Mouse (Mus musculus) G1E (cell line): Measurements from ENCODE around the gene Acsl1. TPM values are rescaled to one million over a fixed set of nuclear protein-coding genes. Genes with fewer than 3 reads are reported as not detected.

Source experiments
- ATAC-seq: 2 replicates; pipeline ENCODE4 v1.8.0; 2016; ENCODE audit warnings: mild to moderate bottlenecking; ENCODE audit not compliant: insufficient number of reproducible peaks, poor library complexity, low FRiP score, severe bottlenecking; ENCODE audit errors: extremely low read depth
- DNase-seq: peaks from one replicate; pipeline ENCODE4 v3.0.0; 2012; ENCODE audit warnings: low spot score
- H3K27me3 ChIP-seq: 2 replicates; pipeline ENCODE4 v1.6.1; 2012; ENCODE audit warnings: mild to moderate bottlenecking, low read length, inconsistent platforms; ENCODE audit not compliant: insufficient read depth
- H3K36me3 ChIP-seq: replicated peaks from 2 replicates; pipeline ENCODE3; 2012; ENCODE audit warnings: mild to moderate bottlenecking, inconsistent platforms
- H3K4me1 ChIP-seq: 2 replicates; pipeline ENCODE4 v1.6.1; 2012; ENCODE audit warnings: low read depth, low read length, inconsistent platforms, mixed read lengths; ENCODE audit not compliant: insufficient read depth
- H3K4me3 ChIP-seq: 2 replicates; pipeline ENCODE4 v1.5.1; 2012; ENCODE audit warnings: low read depth, mild to moderate bottlenecking, inconsistent platforms, low read length, moderate library complexity, mixed read lengths
- H3K9me3 ChIP-seq: replicated peaks from 2 replicates; pipeline ENCODE4 v1.6.1; 2012; ENCODE audit warnings: inconsistent platforms
- CTCF ChIP-seq: IDR thresholded peaks from 2 replicates; pipeline ENCODE4 v1.5.1; 2012; ENCODE audit warnings: low read depth, low read length, inconsistent platforms, mixed read lengths
- GATA1 ChIP-seq: IDR thresholded peaks from 2 replicates; pipeline ENCODE4 v1.6.1; 2012; ENCODE audit warnings: borderline replicate concordance, low read length, inconsistent platforms, mixed read lengths
- GATA2 ChIP-seq: IDR thresholded peaks from 2 replicates; pipeline ENCODE4 v1.6.1; 2012; ENCODE audit warnings: low read depth, low read length, inconsistent platforms, borderline replicate concordance
- POLR2AphosphoS5 ChIP-seq: IDR thresholded peaks from 2 replicates; pipeline ENCODE4 v1.6.1; 2012; ENCODE audit warnings: low read depth, low read length, inconsistent platforms; ENCODE audit not compliant: insufficient replicate concordance
- TAL1 ChIP-seq: conservative IDR thresholded peaks from 2 replicates; pipeline ENCODE4 v1.6.1; 2012; ENCODE audit warnings: low read depth, low read length, inconsistent platforms, mixed read lengths
- polyA plus RNA-seq: library from polyadenylated mRNA; stranded (reverse); fragments of >175 nt; gene quantifications from 2 replicates; pipeline ENCODE4 v1.2.3, GENCODE M21; 2012
- total RNA-seq, 2 experiments: library from RNA; stranded (forward) in 1 of 2; stranded (reverse) in 1 of 2; fragments of 200-1000 nt in 1 of 2; fragments of >200 nt in 1 of 2; fragmentation: Nextera tagmentation in 1 of 2; gene quantifications; 2 replicates each; pipeline ENCODE4 v1.2.3; 2014 to 2017

The Acsl1 gene
- total and polyA plus RNA-seq, 3 experiments: 27.0 to 143 (median 48.6) TPM

GRCm38 (mm10) chr8:46559428-46559827 lies 88.6 kb downstream of the Acsl1 start:
- ATAC-seq (peak; percentile 15; the same call in 1 of the 2 replicates), DNase-seq (no peak)
- peaks cover 96% of the 10 kb centered on the region for H3K36me3 ChIP-seq

GRCm38 (mm10) chr8:46562333-46562732 lies 91.5 kb downstream of the Acsl1 start:
- H3K27me3 ChIP-seq: no peaks in the 10 kb centered on the region
- peaks cover 49% of the 10 kb centered on the region for H3K4me1 ChIP-seq
- DNase-seq: no peak
- TF ChIP-seq GATA2 (no peak), TAL1 (no peak), CTCF (no peak), GATA1 (no peak), POLR2AphosphoS5 (no peak)
- no peak overlapping the region for H3K4me3 ChIP-seq
- no peak for ATAC-seq
- peaks cover 95% of the 10 kb centered on the region for H3K36me3 ChIP-seq
- H3K9me3 ChIP-seq: no peaks in the 10 kb centered on the region

More at GRCm38 (mm10) chr8:46559428-46559827, 88.6 kb downstream of the Acsl1 start:
- Histone ChIP-seq H3K4me3 (no peak overlapping the region), H3K4me1 (peaks cover 54% of the 10 kb centered on the region), H3K9me3 (no peaks in the 10 kb centered on the region), H3K27me3 (no peaks in the 10 kb centered on the region)
- TF ChIP-seq TAL1: no peak
- TF ChIP-seq CTCF: 0 out of 2 replicates have a peak, but pooled peaks have one; percentile 34
- no peak for TF ChIP-seq POLR2AphosphoS5

GRCm38 (mm10) chr8:46566914-46567529 lies 96.2 kb downstream of the Acsl1 start:
- ATAC-seq (no peak), DNase-seq (no peak)
- H3K4me3 ChIP-seq: no peak overlapping the region
- no peak for TF ChIP-seq GATA1
- no peak for TF ChIP-seq POLR2AphosphoS5
- TF ChIP-seq CTCF: no peak
- no peak for TF ChIP-seq TAL1
- no peak for TF ChIP-seq GATA2
- H3K4me1 ChIP-seq: peaks cover 53% of the 10 kb centered on the region
- H3K36me3 ChIP-seq: peaks cover 90% of the 10 kb centered on the region
- no peaks in the 10 kb centered on the region for H3K9me3 ChIP-seq
- H3K27me3 ChIP-seq: no peaks in the 10 kb centered on the region

GRCm38 (mm10) chr8:46567946-46568345 lies 97.1 kb downstream of the Acsl1 start:
- Histone ChIP-seq H3K36me3 (peaks cover 90% of the 10 kb centered on the region), H3K9me3 (no peaks in the 10 kb centered on the region), H3K4me3 (no peak overlapping the region), H3K4me1 (peaks cover 61% of the 10 kb centered on the region), H3K27me3 (no peaks in the 10 kb centered on the region)
- DNase-seq: no peak
- ATAC-seq: no peak
- TF ChIP-seq CTCF (no peak), TAL1 (no peak), GATA1 (no peak), POLR2AphosphoS5 (no peak), GATA2 (no peak)

GRCm38 (mm10) chr8:46568942-46569341 lies 98.1 kb downstream of the Acsl1 start:
- TF ChIP-seq TAL1 (no peak), GATA1 (no peak), CTCF (no peak), GATA2 (no peak), POLR2AphosphoS5 (no peak)
- Histone ChIP-seq H3K27me3 (no peaks in the 10 kb centered on the region), H3K4me1 (peaks cover 57% of the 10 kb centered on the region), H3K9me3 (no peaks in the 10 kb centered on the region), H3K4me3 (no peak overlapping the region), H3K36me3 (peaks cover 90% of the 10 kb centered on the region)
- DNase-seq (no peak), ATAC-seq (no peak)

DNA sequence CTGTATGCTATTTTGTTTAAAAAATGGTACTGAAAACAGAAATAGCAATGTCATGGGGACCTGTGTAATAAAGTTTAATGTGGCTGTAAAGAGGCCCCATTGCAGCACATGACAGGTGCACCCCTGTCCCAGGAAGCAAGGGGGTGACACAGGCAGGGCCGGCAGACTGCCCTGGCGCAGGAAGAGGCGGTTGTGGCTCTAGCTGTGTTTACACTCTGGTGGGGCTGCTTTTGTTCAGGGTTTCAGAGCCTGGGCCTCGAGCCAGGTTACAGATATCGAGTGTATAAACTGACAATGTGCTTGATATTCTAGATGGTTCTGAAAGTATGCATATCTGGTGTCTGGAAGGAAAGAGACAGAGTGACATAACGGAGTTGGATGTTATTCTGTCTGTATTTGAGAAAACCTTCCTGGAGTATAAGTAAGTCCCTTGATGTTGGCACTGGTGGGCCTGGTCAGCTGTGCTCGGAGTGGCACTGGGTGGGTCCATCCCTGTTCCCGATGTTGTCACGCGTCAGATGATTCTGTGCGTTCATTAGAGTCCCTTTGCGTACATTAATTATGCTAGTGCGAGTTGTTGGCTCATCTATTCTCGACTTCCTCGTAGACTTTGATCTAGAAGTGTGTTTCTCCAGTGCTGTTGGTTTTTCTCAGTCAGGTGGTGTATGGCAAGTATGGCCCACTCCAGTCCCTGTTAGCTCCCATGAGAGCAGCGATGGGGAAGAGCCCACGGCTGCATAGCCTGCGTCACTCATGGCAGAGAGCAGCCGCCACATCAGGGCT lies 99.0 kb downstream of the Acsl1 start:
- Histone ChIP-seq H3K4me1 (peaks cover 61% of the 10 kb centered on the region), H3K36me3 (peaks cover 93% of the 10 kb centered on the region), H3K27me3 (no peaks in the 10 kb centered on the region), H3K9me3 (no peaks in the 10 kb centered on the region), H3K4me3 (peak overlapping the region; percentile 36; the same call in 1 of the 2 replicates)
- no peak for TF ChIP-seq POLR2AphosphoS5
- TF ChIP-seq GATA1: no peak
- TF ChIP-seq TAL1: no peak
- TF ChIP-seq GATA2: no peak
- no peak for TF ChIP-seq CTCF
- no peak for ATAC-seq
- DNase-seq: peak; percentile 41
